Mouse (Mus musculus): ENCODE measurements around the gene Srrm3.

DNA sequence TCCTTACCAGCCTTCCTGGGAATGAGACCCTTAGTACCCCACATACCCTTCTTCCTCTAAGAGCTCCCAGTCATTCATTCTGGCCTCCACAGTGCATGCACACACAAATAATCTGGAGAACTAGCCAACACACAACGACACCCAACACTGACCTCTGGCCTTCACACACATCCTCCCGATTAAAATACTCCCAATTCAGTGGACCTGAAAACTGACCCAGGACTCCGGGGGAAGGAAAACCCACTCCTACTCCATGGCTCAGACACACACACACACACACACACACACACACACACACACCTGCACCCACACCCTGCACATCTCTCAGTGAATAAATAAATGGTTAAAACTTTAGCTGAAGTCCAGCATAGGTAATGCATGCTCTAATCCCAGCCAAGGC lies 113.2 kb downstream of the Srrm3 start:
- TF ChIP-seq EP300 (IDR thresholded peaks at IDR 0.05; ENCODE audit: low read depth) (no peak), CTCF (IDR thresholded peaks at IDR 0.05; ENCODE audit: low read depth) (no peak)

Measured in liver, postnatal 0 days (tissue).